Mouse (Mus musculus): Measurements from ENCODE around the gene Pctp. TPM values are rescaled to one million over a fixed set of nuclear protein-coding genes. Genes with fewer than 3 reads are reported as not detected.

The Pctp gene
- polyA plus RNA-seq, 2 experiments: 2.3 to 3.9 TPM

GRCm38 (mm10) chr11:90002987-90003348, 274 bp upstream of the Pctp start:
- no peak overlapping the region for H3K27ac ChIP-seq (replicated peaks; ENCODE audit: low read depth, low read length)
- no peak for ATAC-seq (ENCODE audit: low FRiP score, low read depth)
- peak overlapping the region; percentile 55 for H3K9ac ChIP-seq (ENCODE audit: low read depth, low read length, severe bottlenecking)
- peak overlapping the region; percentile 56 for H3K4me3 ChIP-seq (replicated peaks; ENCODE audit: low read length)
- H3K9me3 ChIP-seq (ENCODE audit: control insufficient read depth, low read length): no peaks in the 10 kb centered on the region
- DNase-seq (ENCODE audit: low spot score): no peak
- 13% methylated on average over 8 of the region's 8 CpGs for WGBS
- H3K27me3 ChIP-seq (ENCODE audit: control insufficient read depth, insufficient read depth, low read length): no peaks in the 10 kb centered on the region
- no peaks in the 10 kb centered on the region for H3K36me3 ChIP-seq (ENCODE audit: control insufficient read depth, insufficient read depth, low read length)
- TF ChIP-seq POLR2A (IDR thresholded peaks at IDR 0.05; ENCODE audit: borderline replicate concordance, extremely low read depth, insufficient read depth, insufficient read length): no peak
- H3K4me1 ChIP-seq (ENCODE audit: control insufficient read depth, insufficient read depth, low read length): 0 out of 2 replicates have a peak, but pooled peaks cover 6% of the 10 kb centered on the region
- H3K4me2 ChIP-seq (replicated peaks; ENCODE audit: low read depth, low read length, severe bottlenecking): peak overlapping the region; percentile 72

- H3K4me2 ChIP-seq (replicated peaks; ENCODE audit: low read depth, low read length, severe bottlenecking): peak overlapping the region; percentile 72; the same call in 1 of the 2 replicates
- H3K27me3 ChIP-seq (ENCODE audit: control insufficient read depth, insufficient read depth, low read length): no peaks in the 10 kb centered on the region
- no peak overlapping the region for H3K9ac ChIP-seq (ENCODE audit: low read depth, low read length, severe bottlenecking)
- H3K4me1 ChIP-seq (ENCODE audit: control insufficient read depth, insufficient read depth, low read length): 0 out of 2 replicates have a peak, but pooled peaks cover 6% of the 10 kb centered on the region
- H3K9me3 ChIP-seq (ENCODE audit: control insufficient read depth, low read length): no peaks in the 10 kb centered on the region
- peak overlapping the region; percentile 56; the same call in 1 of the 2 replicates for H3K4me3 ChIP-seq (replicated peaks; ENCODE audit: low read length)
- WGBS: 83% methylated on average over 10 of the region's 10 CpGs
- H3K27ac ChIP-seq (replicated peaks; ENCODE audit: low read depth, low read length): no peak overlapping the region
- TF ChIP-seq POLR2A (IDR thresholded peaks at IDR 0.05; ENCODE audit: borderline replicate concordance, extremely low read depth, insufficient read depth, insufficient read length): no peak
- ATAC-seq (ENCODE audit: low FRiP score, low read depth): no peak
- no peak for DNase-seq (ENCODE audit: low spot score)
- H3K36me3 ChIP-seq (ENCODE audit: control insufficient read depth, insufficient read depth, low read length): no peaks in the 10 kb centered on the region
Measured at GRCm38 (mm10) chr11:90001396-90002230, 1.1 kb downstream of the Pctp start.

DNA sequence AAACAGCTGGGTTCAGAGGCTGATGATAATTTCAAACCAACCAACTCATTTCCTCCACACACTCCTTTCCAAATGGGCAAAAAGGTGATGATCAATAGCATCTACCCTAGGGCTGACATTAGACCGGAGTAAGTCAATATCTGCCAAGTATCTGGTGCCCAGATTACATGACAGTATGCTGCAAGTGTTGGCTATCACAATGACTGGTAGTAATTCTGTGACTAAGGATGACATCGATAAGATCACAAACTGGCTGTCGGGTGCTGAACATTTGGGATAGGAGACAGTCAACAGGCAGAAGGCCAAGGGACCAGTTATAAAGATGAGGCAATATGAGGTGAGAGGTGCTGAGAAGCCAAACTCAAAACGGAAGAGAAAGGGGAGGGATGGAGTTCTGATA, 2.0 kb downstream of the Pctp start:
- no peak for DNase-seq (ENCODE audit: low spot score)
- H3K27me3 ChIP-seq (ENCODE audit: control insufficient read depth, insufficient read depth, low read length): no peaks in the 10 kb centered on the region
- no peak overlapping the region for H3K9ac ChIP-seq (ENCODE audit: low read depth, low read length, severe bottlenecking)
- no peak overlapping the region for H3K27ac ChIP-seq (replicated peaks; ENCODE audit: low read depth, low read length)
- TF ChIP-seq POLR2A (IDR thresholded peaks at IDR 0.05; ENCODE audit: borderline replicate concordance, extremely low read depth, insufficient read depth, insufficient read length): no peak
- 81% methylated on average over 4 of the region's 4 CpGs for WGBS
- H3K4me3 ChIP-seq (replicated peaks; ENCODE audit: low read length): no peak overlapping the region
- H3K36me3 ChIP-seq (ENCODE audit: control insufficient read depth, insufficient read depth, low read length): no peaks in the 10 kb centered on the region
- no peaks in the 10 kb centered on the region for H3K9me3 ChIP-seq (ENCODE audit: control insufficient read depth, low read length)
- H3K4me2 ChIP-seq (replicated peaks; ENCODE audit: low read depth, low read length, severe bottlenecking): no peak overlapping the region
- H3K4me1 ChIP-seq (ENCODE audit: control insufficient read depth, insufficient read depth, low read length): 0 out of 2 replicates have a peak, but pooled peaks cover 6% of the 10 kb centered on the region
- no peak for ATAC-seq (ENCODE audit: low FRiP score, low read depth)

DNA sequence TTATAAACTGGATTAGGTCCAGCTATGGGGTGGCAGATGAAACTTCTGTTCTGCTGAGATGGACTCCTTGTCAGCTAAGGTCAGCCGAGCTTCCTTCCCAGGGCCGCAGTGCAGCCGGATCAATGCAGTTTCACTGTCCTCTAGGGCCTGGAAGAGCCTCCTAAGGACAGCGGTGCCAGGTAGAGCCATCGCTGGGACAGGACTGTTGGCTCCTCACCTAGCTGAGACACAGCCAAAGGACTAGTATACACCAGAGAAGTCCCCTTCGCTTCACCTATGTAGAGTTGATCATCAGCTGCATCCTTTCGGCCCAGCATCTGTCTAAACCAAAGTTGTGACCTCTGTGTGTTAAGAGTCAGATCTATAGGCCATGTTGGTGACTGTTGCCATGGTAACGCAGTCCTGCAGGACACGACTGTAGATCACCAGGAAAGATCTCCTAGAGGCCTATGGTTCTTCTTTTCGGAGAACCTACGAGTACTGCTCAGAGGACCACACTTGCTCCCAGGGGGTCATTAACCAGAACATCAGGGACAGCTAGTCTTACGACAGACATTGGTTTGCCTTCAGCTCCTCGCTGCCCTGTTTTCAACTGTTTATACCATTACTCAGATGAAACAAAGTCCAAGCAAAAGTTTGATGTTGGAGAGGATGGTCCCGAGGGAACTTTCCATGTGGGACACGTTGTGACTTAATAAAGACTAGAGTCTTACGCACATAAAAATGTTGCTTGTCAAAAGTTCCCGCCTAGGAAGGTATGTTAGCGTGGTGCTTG, 3.5 kb downstream of the Pctp start:
- no peak for ATAC-seq (ENCODE audit: low FRiP score, low read depth)
- no peak for TF ChIP-seq POLR2A (IDR thresholded peaks at IDR 0.05; ENCODE audit: borderline replicate concordance, extremely low read depth, insufficient read depth, insufficient read length)

DNA sequence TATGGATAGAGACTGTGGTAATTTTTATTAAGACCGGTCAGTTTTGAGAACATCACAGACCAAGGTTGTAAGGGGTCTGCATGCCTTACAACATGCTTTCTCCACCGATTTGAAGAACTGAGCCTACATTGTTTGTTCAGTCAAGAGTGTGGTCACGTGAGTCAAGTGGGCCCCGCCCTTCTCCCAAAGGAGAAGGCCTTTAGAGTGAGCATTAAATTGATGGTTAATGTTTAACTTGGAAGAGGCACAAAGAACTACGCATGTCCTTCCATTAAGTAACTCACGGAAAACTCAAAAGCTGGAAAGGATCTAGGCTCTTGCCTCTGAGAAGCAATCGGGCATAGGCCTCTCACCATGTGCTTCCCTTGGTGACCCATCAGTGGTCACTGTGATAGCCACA, 5.8 kb downstream of the Pctp start:
- no peak for DNase-seq (ENCODE audit: low spot score)
- Histone ChIP-seq H3K27me3 (ENCODE audit: control insufficient read depth, insufficient read depth, low read length) (no peaks in the 10 kb centered on the region), H3K27ac (replicated peaks; ENCODE audit: low read depth, low read length) (no peak overlapping the region), H3K9ac (ENCODE audit: low read depth, low read length, severe bottlenecking) (no peak overlapping the region), H3K4me1 (ENCODE audit: control insufficient read depth, insufficient read depth, low read length) (no peaks in the 10 kb centered on the region), H3K9me3 (ENCODE audit: control insufficient read depth, low read length) (no peaks in the 10 kb centered on the region), H3K36me3 (ENCODE audit: control insufficient read depth, insufficient read depth, low read length) (no peaks in the 10 kb centered on the region), H3K4me2 (replicated peaks; ENCODE audit: low read depth, low read length, severe bottlenecking) (no peak overlapping the region), H3K4me3 (replicated peaks; ENCODE audit: low read length) (no peak overlapping the region)
- 89% methylated on average over 7 of the region's 7 CpGs for WGBS
- no peak for ATAC-seq (ENCODE audit: low FRiP score, low read depth)
- no peak for TF ChIP-seq POLR2A (IDR thresholded peaks at IDR 0.05; ENCODE audit: borderline replicate concordance, extremely low read depth, insufficient read depth, insufficient read length)

More for the DNA sequence above, 3.5 kb downstream of the Pctp start:
- H3K4me2 ChIP-seq (replicated peaks; ENCODE audit: low read depth, low read length, severe bottlenecking): no peak overlapping the region
- 88% methylated on average over 18 of the region's 18 CpGs for WGBS
- H3K27ac ChIP-seq (replicated peaks; ENCODE audit: low read depth, low read length): no peak overlapping the region
- DNase-seq (ENCODE audit: low spot score): no peak
- no peak overlapping the region for H3K9ac ChIP-seq (ENCODE audit: low read depth, low read length, severe bottlenecking)
- H3K9me3 ChIP-seq (ENCODE audit: control insufficient read depth, low read length): no peaks in the 10 kb centered on the region
- no peak overlapping the region for H3K4me3 ChIP-seq (replicated peaks; ENCODE audit: low read length)
- H3K36me3 ChIP-seq (ENCODE audit: control insufficient read depth, insufficient read depth, low read length): no peaks in the 10 kb centered on the region
- no peaks in the 10 kb centered on the region for H3K27me3 ChIP-seq (ENCODE audit: control insufficient read depth, insufficient read depth, low read length)
- 0 out of 2 replicates have a peak, but pooled peaks cover 6% of the 10 kb centered on the region for H3K4me1 ChIP-seq (ENCODE audit: control insufficient read depth, insufficient read depth, low read length)
